Mouse (Mus musculus) T-cell, adult 66 days (primary cell): Measurements from ENCODE around the gene Il11ra2. TPM values are rescaled to one million over a fixed set of nuclear protein-coding genes. Genes with fewer than 3 reads are reported as not detected.

Experiments
- total RNA-seq, 2 experiments: library from RNA; stranded (reverse); gene quantifications; 3 replicates in 1 of 2; 4 replicates in 1 of 2; pipeline ENCODE4 v1.2.4; 2023

The Il11ra2 gene
- total RNA-seq, result not detected

GRCm38 (mm10) chr4:42661793-42662192 is at the start of gene Il11ra2:
Il11ra2 (minus strand) TSS chr4:42661893.

GRCm38 (mm10) chr4:42654951-42655350 is 6.7 kb downstream of the Il11ra2 start, which contains the start of gene Ccl27b:
Ccl27b (plus strand) TSS chr4:42655251.

DNA sequence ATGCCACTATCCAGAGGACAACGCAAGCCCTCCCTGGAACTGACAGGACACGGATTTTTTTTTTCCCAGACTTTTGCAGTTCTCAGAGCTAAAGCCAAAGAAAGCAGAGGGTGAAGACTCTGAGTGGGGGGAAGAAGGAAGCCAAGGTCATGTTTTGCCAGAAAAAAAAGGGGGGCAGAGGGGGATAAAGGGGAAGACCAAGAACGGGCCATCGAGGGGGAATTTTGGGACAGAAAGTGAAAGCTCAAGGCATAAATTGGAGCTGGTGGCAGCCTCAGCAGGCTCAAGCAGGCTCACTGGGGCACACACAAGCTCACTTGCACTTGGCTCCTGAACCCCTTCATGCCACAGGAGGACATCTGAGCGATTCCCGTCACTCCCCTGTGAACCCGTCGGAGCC is 32.3 kb downstream of the Il11ra2 start, which contains the start of gene Gm2564:
TSS of gene Gm2564 (plus strand) at position 301 of the 400 bp plus-strand sequence.

GRCm38 (mm10) chr4:42611895-42612294 is 49.8 kb downstream of the Il11ra2 start, which contains the start of gene Gm10591:
Gm10591 (plus strand) TSS chr4:42612195.

Other genes with a start within 250 kb of the Il11ra2 start
- gene Gm21586, start 222.5 kb downstream of the Il11ra2 start, total RNA-seq, result not detected
- not detected for gene Gm2163, start 195.1 kb downstream of the Il11ra2 start, total RNA-seq
- under 1 TPM; 0.15 to 0.20 TPM for gene Fam205a2, start 133.7 kb downstream of the Il11ra2 start, total RNA-seq
- gene Gm10591, start 49.7 kb downstream of the Il11ra2 start, total RNA-seq, result not detected
- not detected for gene Gm2564, start 32.2 kb downstream of the Il11ra2 start, total RNA-seq
- gene Ccl27b, start 6.6 kb downstream of the Il11ra2 start, total RNA-seq, result not detected
- not detected for gene 4930578G10Rik, start 73.7 kb upstream of the Il11ra2 start, total RNA-seq
- not detected for gene Ccl19, start 94.7 kb upstream of the Il11ra2 start, total RNA-seq
- gene Ccl21a, start 112.1 kb upstream of the Il11ra2 start, total RNA-seq, result not detected
- not detected for gene Fam205a1, start 192.0 kb upstream of the Il11ra2 start, total RNA-seq
- gene Gm12394, start 194.9 kb upstream of the Il11ra2 start, total RNA-seq, result not detected
- gene Fam205c, start 212.3 kb upstream of the Il11ra2 start, total RNA-seq, result not detected